Comparison of ENCODE assay signal across 8 mouse cellular contexts in the genomic region with DNA sequence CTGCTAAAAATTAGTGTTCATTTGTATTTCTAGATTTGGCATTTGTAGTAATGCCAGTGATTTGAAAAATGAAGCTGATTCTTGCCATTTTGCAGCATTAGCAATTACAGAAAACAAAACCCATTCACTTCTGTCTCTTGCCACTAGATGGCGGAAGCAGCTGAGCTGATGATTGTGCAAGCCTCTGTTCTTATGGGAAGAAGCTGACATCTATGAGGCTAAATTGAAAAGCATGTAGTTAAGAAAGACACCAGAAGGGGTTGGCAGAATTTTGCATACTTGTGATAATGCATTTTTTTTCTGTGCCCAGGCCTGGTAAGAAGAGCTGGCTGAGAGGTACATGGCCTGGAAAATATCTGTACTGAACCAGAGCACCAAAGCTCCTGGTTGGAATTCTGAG.
DNase-seq lines count a peak whose midpoint lies in the region; ATAC-seq and TF ChIP-seq lines count a peak whose summit lies in the region.

No protein-coding gene starts in this region.

- H3K4me3 ChIP-seq in forebrain, embryonic 15.5 days: no peak overlapping the region
- H3K4me3 ChIP-seq in kidney, adult 2 months (ENCODE audit: insufficient read depth, low read depth, low read length): no peak overlapping the region
- no peak overlapping the region for H3K4me3 ChIP-seq in limb, embryonic 10.5 days
- no peak overlapping the region for H3K4me3 ChIP-seq in myocyte

- DNase-seq in urinary bladder, adult 18-20 months (ENCODE audit: low spot score in 2 of 2): peak; percentile 4 to 14
- no peak for DNase-seq in urinary bladder, postnatal 4 days (ENCODE audit: low spot score in 2 of 2)
- DNase-seq in kidney, adult 2 months: peak; percentile 67
- peak; percentile 54 for DNase-seq in limb, embryonic 10.5 days (ENCODE audit: low spot score)
- peak; percentile 15 to 27 for DNase-seq in urinary bladder, postnatal 36 days (ENCODE audit: low spot score in 2 of 2)

- peak; percentile 60 for TF ChIP-seq CTCF in kidney, adult 2 months (conservative IDR thresholded peaks at IDR 0.05; ENCODE audit: insufficient read depth, insufficient read length, low read depth, low read length)

- 4% methylated on average over 1 of the region's 1 CpGs for WGBS in forebrain, embryonic 15.5 days
- WGBS in kidney, adult 2 months: 0% methylated on average over 1 of the region's 1 CpGs
- WGBS in limb, embryonic 10.5 days: 0% methylated on average over 1 of the region's 1 CpGs

- H3K9me3 ChIP-seq in forebrain, embryonic 15.5 days: no peaks in the 10 kb centered on the region
- no peaks in the 10 kb centered on the region for H3K9me3 ChIP-seq in limb, embryonic 10.5 days (replicated peaks)

- no peak overlapping the region for H3K9ac ChIP-seq in forebrain, embryonic 15.5 days (replicated peaks)

- ATAC-seq in cerebellum, adult (ENCODE audit: insufficient number of reproducible peaks, low FRiP score, low TSS enrichment): peak; percentile 81
- ATAC-seq in forebrain, embryonic 15.5 days (replicated peaks): peak; percentile 91

- no peak overlapping the region for H3K27ac ChIP-seq in forebrain, embryonic 15.5 days (replicated peaks)
- H3K27ac ChIP-seq in kidney, adult 2 months (ENCODE audit: insufficient read depth, low read depth, low read length): no peak overlapping the region
- no peak overlapping the region for H3K27ac ChIP-seq in limb, embryonic 10.5 days

- no peak for TF ChIP-seq POLR2A in kidney, adult 2 months (IDR thresholded peaks at IDR 0.05; ENCODE audit: low read depth, low read length)
- no peak for TF ChIP-seq POLR2A in myocyte (IDR thresholded peaks at IDR 0.05; ENCODE audit: insufficient read length, low read depth)

- H3K79me2 ChIP-seq in myocyte (ENCODE audit: control insufficient read depth, insufficient read depth): no peaks in the 10 kb centered on the region

- no peaks in the 10 kb centered on the region for H3K4me1 ChIP-seq in forebrain, embryonic 15.5 days
- H3K4me1 ChIP-seq in kidney, adult 2 months (ENCODE audit: control insufficient read depth, insufficient read depth, low read length): no peaks in the 10 kb centered on the region
- H3K4me1 ChIP-seq in limb, embryonic 10.5 days: peaks cover 7% of the 10 kb centered on the region

- no peak overlapping the region for H3K4me2 ChIP-seq in forebrain, embryonic 15.5 days (replicated peaks)
- H3K4me2 ChIP-seq in myocyte (ENCODE audit: low read depth): no peak overlapping the region

- no peaks in the 10 kb centered on the region for H3K27me3 ChIP-seq in forebrain, embryonic 15.5 days
- no peaks in the 10 kb centered on the region for H3K27me3 ChIP-seq in kidney, adult 2 months (replicated peaks; ENCODE audit: control insufficient read depth, insufficient read depth, low read length)
- no peaks in the 10 kb centered on the region for H3K27me3 ChIP-seq in limb, embryonic 10.5 days (ENCODE audit: low read depth, poor library complexity, severe bottlenecking)
- no peaks in the 10 kb centered on the region for H3K27me3 ChIP-seq in myocyte (ENCODE audit: control insufficient read depth, insufficient read depth, insufficient read length)

- no peaks in the 10 kb centered on the region for H3K36me3 ChIP-seq in forebrain, embryonic 15.5 days
- no peaks in the 10 kb centered on the region for H3K36me3 ChIP-seq in kidney, adult 2 months (ENCODE audit: control insufficient read depth, insufficient read depth, low read length)
- no peaks in the 10 kb centered on the region for H3K36me3 ChIP-seq in limb, embryonic 10.5 days
- H3K36me3 ChIP-seq in myocyte (ENCODE audit: control insufficient read depth, insufficient read depth): no peaks in the 10 kb centered on the region

- no peak overlapping the region for H3ac ChIP-seq in myocyte (ENCODE audit: control insufficient read depth, insufficient read length)

TF ChIP-seq in myocyte, 11 proteins besides CTCF, POLR2A, EP300 and RAD21:
- TF ChIP-seq CEBPB (IDR thresholded peaks at IDR 0.05; ENCODE audit: insufficient read depth, poor library complexity, severe bottlenecking) (peak; percentile 68; the same call in 1 of the 2 replicates), TCF3 (IDR thresholded peaks at IDR 0.05; ENCODE audit: insufficient read length, low read depth) (no peak), POLR2AphosphoS2 (IDR thresholded peaks at IDR 0.05; ENCODE audit: insufficient read length, low read depth) (no peak)

Comparison
In these comparisons a context has a peak if more than half of its experiments do, and no peak if none do; other contexts are left out.
1. DNase-seq: peak in urinary bladder, adult 18-20 months (2 of 2), kidney, adult 2 months (single experiment), limb, embryonic 10.5 days (single experiment) and urinary bladder, postnatal 36 days (2 of 2); none in urinary bladder, postnatal 4 days (0 of 2).